Comparison of ENCODE assay signal across 12 mouse cellular contexts in genomic region chr6:50662925-50663583, GRCm38 (mm10). TPM values are rescaled to one million over a fixed set of nuclear protein-coding genes. Genes with fewer than 3 reads are reported as not detected.
DNase-seq lines count a peak whose midpoint lies in the region; ATAC-seq and TF ChIP-seq lines count a peak whose summit lies in the region.
"Had no signal": no experiment of that assay in that cellular context is flagged by ENCODE, and none has a peak within 500 bp of the region (broad histone marks: within the 10 kb centered on the region; RNA-seq: fewer than 3 reads in every experiment).

No protein-coding gene starts in this region.

- H3K27ac ChIP-seq in midbrain, postnatal 0 days (ENCODE audit: low read depth, low read length): no peak overlapping the region
- H3K27ac ChIP-seq in midbrain, embryonic 10.5 days (replicated peaks): no peak overlapping the region
- H3K27ac ChIP-seq in kidney, embryonic 16.5 days (ENCODE audit: low read length): peak overlapping the region; percentile 80
- H3K27ac ChIP-seq: embryonic facial prominence, embryonic 15.5 days had no signal

- no peaks in the 10 kb centered on the region for H3K27me3 ChIP-seq in midbrain, postnatal 0 days (ENCODE audit: insufficient read depth, low read length)
- no peaks in the 10 kb centered on the region for H3K27me3 ChIP-seq in midbrain, embryonic 10.5 days (ENCODE audit: low read depth, poor library complexity, severe bottlenecking)
- H3K27me3 ChIP-seq in kidney, embryonic 16.5 days (ENCODE audit: insufficient read depth, low read length): no peaks in the 10 kb centered on the region
- H3K27me3 ChIP-seq: embryonic facial prominence, embryonic 15.5 days had no signal

- H3K9ac ChIP-seq in midbrain, postnatal 0 days (replicated peaks; ENCODE audit: low read length, poor library complexity, severe bottlenecking): no peak overlapping the region
- H3K9ac ChIP-seq in kidney, embryonic 16.5 days (replicated peaks; ENCODE audit: low read length): no peak overlapping the region
- H3K9ac ChIP-seq: embryonic facial prominence, embryonic 15.5 days had no signal

- H3K4me3 ChIP-seq in midbrain, postnatal 0 days (ENCODE audit: low read depth, low read length): no peak overlapping the region
- no peak overlapping the region for H3K4me3 ChIP-seq in midbrain, embryonic 10.5 days
- no peak overlapping the region for H3K4me3 ChIP-seq in kidney, embryonic 16.5 days (ENCODE audit: low read length)
- H3K4me3 ChIP-seq: embryonic facial prominence, embryonic 15.5 days had no signal

- no peaks in the 10 kb centered on the region for H3K36me3 ChIP-seq in midbrain, postnatal 0 days (ENCODE audit: insufficient read depth, low read length)
- H3K36me3 ChIP-seq in midbrain, embryonic 10.5 days: no peaks in the 10 kb centered on the region
- no peaks in the 10 kb centered on the region for H3K36me3 ChIP-seq in kidney, embryonic 16.5 days (ENCODE audit: insufficient read depth, low read length)
- H3K36me3 ChIP-seq: embryonic facial prominence, embryonic 15.5 days had no signal

- 79% methylated on average over 12 of the region's 12 CpGs for WGBS in midbrain, postnatal 0 days
- 88% methylated on average over 12 of the region's 12 CpGs for WGBS in midbrain, embryonic 10.5 days
- 27% methylated on average over 12 of the region's 12 CpGs for WGBS in kidney, embryonic 16.5 days

- no peaks in the 10 kb centered on the region for H3K9me3 ChIP-seq in midbrain, postnatal 0 days (ENCODE audit: low read length)
- H3K9me3 ChIP-seq in midbrain, embryonic 10.5 days (replicated peaks): no peaks in the 10 kb centered on the region
- no peaks in the 10 kb centered on the region for H3K9me3 ChIP-seq in kidney, embryonic 16.5 days (ENCODE audit: low read length)
- H3K9me3 ChIP-seq: embryonic facial prominence, embryonic 15.5 days had no signal

- H3K4me2 ChIP-seq in midbrain, postnatal 0 days (ENCODE audit: low read depth, low read length, poor library complexity, severe bottlenecking): no peak overlapping the region
- no peak overlapping the region for H3K4me2 ChIP-seq in kidney, embryonic 16.5 days (replicated peaks; ENCODE audit: low read depth, low read length)
- H3K4me2 ChIP-seq: embryonic facial prominence, embryonic 15.5 days had no signal

- ATAC-seq in midbrain, postnatal 0 days (ENCODE audit: low FRiP score): no peak
- ATAC-seq in kidney, embryonic 16.5 days (ENCODE audit: low FRiP score, low TSS enrichment): peak; percentile 60; the same call in 1 of the 2 replicates

- H3K4me1 ChIP-seq in midbrain, postnatal 0 days (ENCODE audit: insufficient read depth, low read length): no peaks in the 10 kb centered on the region
- H3K4me1 ChIP-seq in midbrain, embryonic 10.5 days: no peaks in the 10 kb centered on the region
- peaks cover 43% of the 10 kb centered on the region for H3K4me1 ChIP-seq in kidney, embryonic 16.5 days (ENCODE audit: insufficient read depth, low read length)

- no peak for TF ChIP-seq CTCF in midbrain, postnatal 0 days (IDR thresholded peaks at IDR 0.05)

- DNase-seq in gastrocnemius, postnatal 10 days: peak; percentile 11
- DNase-seq in gastrocnemius, postnatal 25 days: no peak
- peak; percentile 64 for DNase-seq in midbrain, postnatal 0 days (ENCODE audit: low spot score)
- no peak for DNase-seq in midbrain, embryonic 10.5 days (ENCODE audit: low spot score)
- DNase-seq in urinary bladder, postnatal 36 days (ENCODE audit: low spot score in 2 of 2): peak; percentile 10 to 32
- no peak for DNase-seq in left cerebral cortex, adult 18-20 months (ENCODE audit: low spot score in 2 of 2)
- no peak for DNase-seq in adrenal gland, adult 18-20 months (ENCODE audit: low spot score in 2 of 2)

RNA-seq across cellular contexts. Expression of gene Npvf, which starts 8.8 kb away (rescaled TPM):
- not detected for total RNA-seq in gastrocnemius, postnatal 10 days (2021)
- not detected for total RNA-seq in gastrocnemius, postnatal 25 days (2021)
- total RNA-seq in midbrain, postnatal 0 days (2014; rRNA removed): not detected in 2 replicates
- polyA plus RNA-seq in midbrain, postnatal 0 days (2015; fragmentation: Nextera tagmentation; extraction: Ambion mirVana): 2.1 and 3.3 TPM in 2 replicates
- not detected in 2 replicates for polyA plus RNA-seq in midbrain, embryonic 10.5 days (2016; fragmentation: Nextera tagmentation; extraction: Ambion mirVana)
- 0.37 and 0.54 TPM in 2 replicates for polyA plus RNA-seq in kidney, embryonic 16.5 days (2015; fragmentation: Nextera tagmentation; extraction: Ambion mirVana)
- not detected for total RNA-seq in left cerebral cortex, adult 18-20 months (2021)
- total RNA-seq in adrenal gland, adult 18-20 months (2021): not detected
- total RNA-seq: hematopoietic stem cell, adult 5-6 weeks; megakaryocyte progenitor cell, adult 5-6 weeks had no signal
- polyA plus RNA-seq: embryonic facial prominence, embryonic 15.5 days; gonadal fat pad, adult 2 months had no signal

Comparison
In these comparisons a context has a peak if more than half of its experiments do, and no peak if none do; other contexts are left out.
1. DNase-seq: peak in gastrocnemius, postnatal 10 days (single experiment), midbrain, postnatal 0 days (single experiment) and urinary bladder, postnatal 36 days (2 of 2); none in gastrocnemius, postnatal 25 days (single experiment), midbrain, embryonic 10.5 days (single experiment), left cerebral cortex, adult 18-20 months (0 of 2) and adrenal gland, adult 18-20 months (0 of 2).